Mouse (Mus musculus) heart, embryonic 14.5 days (tissue): Measurements from ENCODE around the gene Dnajc22. TPM values are rescaled to one million over a fixed set of nuclear protein-coding genes. Genes with fewer than 3 reads are reported as not detected.

Experiments used
- ATAC-seq: fragments of 200-750 bp; cut with Nextera tagmentation; 2 replicates; pipeline ENCODE4 v1.8.0; 2017; ENCODE audit warnings: low read depth, moderate TSS enrichment; ENCODE audit not compliant: insufficient number of reproducible peaks, insufficient read depth, low FRiP score
- H3K27ac ChIP-seq, 2 experiments: fragments of 200-500 bp in 1 of 2; fragments of 300-500 bp in 1 of 2; sonication (generic) in 1 of 2; replicated peaks in 1 of 2; 2 replicates each; pipeline ENCODE4 v1.5.1; 2012 to 2014; ENCODE audit warnings: low read depth in 2 of 2, low read length in 2 of 2, control low read depth in 1 of 2, mild to moderate bottlenecking in 1 of 2, mixed read lengths in 1 of 2; ENCODE audit not compliant: control insufficient read depth in 1 of 2, insufficient read depth in 1 of 2
- H3K27me3 ChIP-seq: fragments of 300-500 bp; sonication (generic); 2 replicates; pipeline ENCODE4 v1.6.1; 2014; ENCODE audit warnings: mild to moderate bottlenecking, low read length, control low read depth; ENCODE audit not compliant: control insufficient read depth, insufficient read depth
- H3K36me3 ChIP-seq: fragments of 300-500 bp; sonication (generic); 2 replicates; pipeline ENCODE4 v1.6.1; 2014; ENCODE audit warnings: mild to moderate bottlenecking, control low read depth, low read length, mixed read lengths; ENCODE audit not compliant: control insufficient read depth, insufficient read depth
- H3K4me1 ChIP-seq, 2 experiments: fragments of 200-500 bp in 1 of 2; fragments of 300-500 bp in 1 of 2; sonication (generic) in 1 of 2; 2 replicates each; pipeline ENCODE4 v1.6.1; 2012 to 2014; ENCODE audit warnings: low read length in 2 of 2, control low read depth in 1 of 2, mixed read lengths in 1 of 2; ENCODE audit not compliant: control insufficient read depth in 2 of 2, insufficient read depth in 2 of 2
- H3K4me2 ChIP-seq: fragments of 300-500 bp; sonication (generic); 2 replicates; pipeline ENCODE4 v1.6.1; 2014; ENCODE audit warnings: mild to moderate bottlenecking, low read length
- H3K4me3 ChIP-seq, 2 experiments: fragments of 200-500 bp in 1 of 2; fragments of 300-500 bp in 1 of 2; sonication (generic) in 1 of 2; 2 replicates each; pipeline ENCODE4 v1.5.1; 2012 to 2014; ENCODE audit warnings: low read length in 2 of 2, mild to moderate bottlenecking in 2 of 2, control low read depth in 1 of 2, low read depth in 1 of 2, moderate library complexity in 1 of 2; ENCODE audit not compliant: control insufficient read depth in 1 of 2, insufficient read depth in 1 of 2
- H3K9ac ChIP-seq: fragments of 300-500 bp; sonication (generic); 2 replicates; pipeline ENCODE4 v1.6.1; 2014; ENCODE audit warnings: mild to moderate bottlenecking, low read length
- H3K9me3 ChIP-seq: fragments of 300-500 bp; sonication (generic); 2 replicates; pipeline ENCODE4 v1.6.1; 2016; ENCODE audit warnings: low read length, control low read depth; ENCODE audit not compliant: control insufficient read depth
- WGBS: fragments of 180-500 bp; shearing (Covaris S2); extraction: QIAGEN DNeasy Blood & Tissue Kit; methylation state at CpG from one replicate; pipeline ENCODE4 v1.1.7; 2014; 5-methylcytosine and 5-hydroxymethylcytosine counted together
- polyA plus RNA-seq: library from polyadenylated mRNA; unstranded; fragments of >200 nt; fragmentation: Nextera tagmentation; extraction: Ambion mirVana; gene quantifications from 2 replicates; pipeline ENCODE4 v1.2.1, GENCODE M21; 2014

Dnajc22 gene
- polyA plus RNA-seq, 1 experiment from 2014 or later, result 1.3 TPM

- Histone ChIP-seq H3K27me3 (no peaks in the 10 kb centered on the region), H3K4me1 (no peaks in the 10 kb centered on the region), H3K9me3 (0 out of 2 replicates have a peak, but pooled peaks cover 3% of the 10 kb centered on the region), H3K4me2 (no peak overlapping the region), H3K9ac (no peak overlapping the region), H3K4me3 (no peak overlapping the region), H3K27ac (no peak overlapping the region), H3K36me3 (no peaks in the 10 kb centered on the region)
- whole genome bisulfite sequencing, result 66% methylated on average over 3 of the region's 3 CpGs
- no peak for ATAC-seq
These were observed 14.9 kb downstream of the Dnajc22 start for GRCm38 (mm10) chr15:99107866-99108265.

- Histone ChIP-seq H3K4me3 (no peak overlapping the region), H3K27ac (no peak overlapping the region), H3K27me3 (no peaks in the 10 kb centered on the region), H3K36me3 (no peaks in the 10 kb centered on the region), H3K9ac (no peak overlapping the region), H3K4me1 (peaks cover 0 to 3% of the 10 kb centered on the region in 2 experiments; a peak in 1 of 4 replicates), H3K4me2 (no peak overlapping the region), H3K9me3 (0 out of 2 replicates have a peak, but pooled peaks cover 2% of the 10 kb centered on the region)
- 82% methylated on average over 3 of the region's 3 CpGs for WGBS
- ATAC-seq, result no peak
These were observed 18.2 kb downstream of the Dnajc22 start for GRCm38 (mm10) chr15:99111139-99111538.

- Histone ChIP-seq H3K4me2 (no peak overlapping the region), H3K36me3 (no peaks in the 10 kb centered on the region), H3K9me3 (no peaks in the 10 kb centered on the region), H3K4me1 (peaks cover 3 to 8% of the 10 kb centered on the region in 2 experiments; a peak in 2 of 4 replicates), H3K9ac (no peak overlapping the region), H3K4me3 (no peak overlapping the region), H3K27me3 (no peaks in the 10 kb centered on the region), H3K27ac (no peak overlapping the region; a peak in 1 of 4 replicates)
- no peak for ATAC-seq
- WGBS, result 47% methylated on average over 4 of the region's 4 CpGs
These were observed 18.8 kb downstream of the Dnajc22 start for GRCm38 (mm10) chr15:99111809-99112208.

- Histone ChIP-seq H3K9me3 (no peaks in the 10 kb centered on the region), H3K4me2 (peak overlapping the region; percentile 31; the same call in 1 of the 2 replicates), H3K4me1 (peaks cover 3 to 8% of the 10 kb centered on the region in 2 experiments; a peak in 2 of 4 replicates), H3K27me3 (no peaks in the 10 kb centered on the region), H3K27ac (no peak overlapping the region), H3K4me3 (no peak overlapping the region), H3K9ac (no peak overlapping the region), H3K36me3 (no peaks in the 10 kb centered on the region)
- whole genome bisulfite sequencing, result 71% methylated on average over 11 of the region's 11 CpGs
- no peak for ATAC-seq
These were observed 19.9 kb downstream of the Dnajc22 start for GRCm38 (mm10) chr15:99112843-99113395.

GRCm38 (mm10) chr15:99113396-99113975 is 20.5 kb downstream of the Dnajc22 start:
- Histone ChIP-seq H3K36me3 (no peaks in the 10 kb centered on the region), H3K4me2 (peak overlapping the region; percentile 31; the same call in 1 of the 2 replicates), H3K9ac (no peak overlapping the region), H3K27ac (no peak overlapping the region), H3K4me1 (peaks cover 3 to 8% of the 10 kb centered on the region in 2 experiments; a peak in 2 of 4 replicates), H3K4me3 (no peak overlapping the region), H3K27me3 (no peaks in the 10 kb centered on the region), H3K9me3 (no peaks in the 10 kb centered on the region)
- WGBS, result 13% methylated on average over 9 of the region's 9 CpGs
- ATAC-seq, result no peak

GRCm38 (mm10) chr15:99114312-99115064 is 21.5 kb downstream of the Dnajc22 start:
- Histone ChIP-seq H3K27ac (no peak overlapping the region), H3K27me3 (no peaks in the 10 kb centered on the region), H3K4me3 (no peak overlapping the region), H3K36me3 (no peaks in the 10 kb centered on the region), H3K4me1 (peaks cover 3 to 8% of the 10 kb centered on the region in 2 experiments; a peak in 2 of 4 replicates), H3K9ac (no peak overlapping the region), H3K9me3 (no peaks in the 10 kb centered on the region), H3K4me2 (no peak overlapping the region)
- ATAC-seq, result no peak
- WGBS, result 59% methylated on average over 14 of the region's 14 CpGs

GRCm38 (mm10) chr15:99115065-99115423 is 22.1 kb downstream of the Dnajc22 start:
- Histone ChIP-seq H3K4me1 (peaks cover 3 to 8% of the 10 kb centered on the region in 2 experiments; a peak in 2 of 4 replicates), H3K9ac (no peak overlapping the region), H3K27ac (no peak overlapping the region), H3K4me2 (no peak overlapping the region), H3K27me3 (no peaks in the 10 kb centered on the region), H3K4me3 (no peak overlapping the region), H3K36me3 (no peaks in the 10 kb centered on the region), H3K9me3 (no peaks in the 10 kb centered on the region)
- ATAC-seq, result no peak
- WGBS, result 85% methylated on average over 7 of the region's 7 CpGs
